Mouse (Mus musculus) limb, embryonic 14.5 days (tissue): ENCODE measurements around the gene Usp44. TPM values are rescaled to one million over a fixed set of nuclear protein-coding genes. Genes with fewer than 3 reads are reported as not detected.

Experiments used
- ATAC-seq: fragments of 200-750 bp; cut with Nextera tagmentation; 2 replicates; pipeline ENCODE4 v1.8.0; 2017; ENCODE audit warnings: low read depth, moderate number of reproducible peaks, moderate TSS enrichment; ENCODE audit not compliant: low FRiP score
- DNase-seq: peaks from one replicate; pipeline ENCODE4 v3.0.0-alpha.2; 2015; ENCODE audit warnings: low spot score
- H3K27ac ChIP-seq: fragments of 300-500 bp; sonication (generic); replicated peaks from 2 replicates; pipeline ENCODE4 v1.5.1; 2014; ENCODE audit warnings: low read depth, mild to moderate bottlenecking, low read length, moderate library complexity, mixed read lengths
- H3K27me3 ChIP-seq: fragments of 300-500 bp; sonication (generic); 2 replicates; pipeline ENCODE4 v1.6.1; 2014; ENCODE audit warnings: low read length, mixed read lengths; ENCODE audit not compliant: control insufficient read depth, insufficient read depth
- H3K36me3 ChIP-seq: fragments of 300-500 bp; sonication (generic); 2 replicates; pipeline ENCODE4 v1.6.1; 2014; ENCODE audit warnings: mild to moderate bottlenecking, low read length, moderate library complexity, mixed read lengths; ENCODE audit not compliant: control insufficient read depth, insufficient read depth
- H3K4me1 ChIP-seq: fragments of 300-500 bp; sonication (generic); 2 replicates; pipeline ENCODE4 v1.6.1; 2014; ENCODE audit warnings: antibody characterized with exemption, low read length, mixed read lengths; ENCODE audit not compliant: control insufficient read depth, insufficient read depth
- H3K4me2 ChIP-seq: fragments of 300-500 bp; sonication (generic); replicated peaks from 2 replicates; pipeline ENCODE4 v1.6.1; 2014; ENCODE audit warnings: low read depth, mild to moderate bottlenecking, low read length, moderate library complexity; ENCODE audit not compliant: severe bottlenecking
- H3K4me3 ChIP-seq: fragments of 300-500 bp; sonication (generic); replicated peaks from 2 replicates; pipeline ENCODE4 v1.5.1; 2014; ENCODE audit warnings: low read length
- H3K9ac ChIP-seq: fragments of 300-500 bp; sonication (generic); 2 replicates; pipeline ENCODE4 v1.6.1; 2014; ENCODE audit warnings: mild to moderate bottlenecking, low read depth, low read length, moderate library complexity; ENCODE audit not compliant: severe bottlenecking
- H3K9me3 ChIP-seq: fragments of 300-500 bp; sonication (generic); 2 replicates; pipeline ENCODE4 v1.6.1; 2016; ENCODE audit warnings: low read length; ENCODE audit not compliant: control insufficient read depth
- POLR2A ChIP-seq: fragments of 200-500 bp; IDR thresholded peaks from 2 replicates; pipeline ENCODE4 v1.8.0; 2012; ENCODE audit warnings: inconsistent platforms, mild to moderate bottlenecking, moderate library complexity, borderline replicate concordance; ENCODE audit not compliant: insufficient read depth, insufficient read length; ENCODE audit errors: extremely low read depth
- WGBS: fragments of 180-500 bp; shearing (Covaris S2); extraction: QIAGEN DNeasy Blood & Tissue Kit; methylation state at CpG from one replicate; pipeline ENCODE4 v1.1.7; 2014; 5-methylcytosine and 5-hydroxymethylcytosine counted together
- polyA plus RNA-seq, 2 experiments: library from polyadenylated mRNA; depleted of rRNA in 1 of 2; stranded (reverse) in 1 of 2; unstranded in 1 of 2; fragments of >200 nt; fragmentation: Nextera tagmentation in 1 of 2; extraction: Ambion mirVana in 1 of 2; gene quantifications; 2 replicates each; pipeline versions ENCODE4 v1.2.1 to v1.2.3; 2012 to 2014

Gene Usp44
- polyA plus RNA-seq, 2 experiments: 0.70 to 1.1 TPM

- Histone ChIP-seq H3K36me3 (peaks cover 21% of the 10 kb centered on the region), H3K9me3 (0 out of 2 replicates have a peak, but pooled peaks cover under 1% of the 10 kb centered on the region), H3K27me3 (no peaks in the 10 kb centered on the region), H3K27ac (0 out of 2 replicates have a peak overlapping the region, but pooled peaks have one; percentile 2), H3K4me3 (peak overlapping the region; percentile 91), H3K4me2 (peak overlapping the region; percentile 84), H3K9ac (peak overlapping the region; percentile 86), H3K4me1 (peaks cover 8% of the 10 kb centered on the region)
- ATAC-seq (no peak; the same call in 1 of the 2 replicates), DNase-seq (no peak)
- WGBS: 1% methylated on average over 22 of the region's 22 CpGs
- TF ChIP-seq POLR2A: no peak
Observed at GRCm38 (mm10) chr10:93889976-93890375, 58.6 kb downstream of the Usp44 start.

DNA sequence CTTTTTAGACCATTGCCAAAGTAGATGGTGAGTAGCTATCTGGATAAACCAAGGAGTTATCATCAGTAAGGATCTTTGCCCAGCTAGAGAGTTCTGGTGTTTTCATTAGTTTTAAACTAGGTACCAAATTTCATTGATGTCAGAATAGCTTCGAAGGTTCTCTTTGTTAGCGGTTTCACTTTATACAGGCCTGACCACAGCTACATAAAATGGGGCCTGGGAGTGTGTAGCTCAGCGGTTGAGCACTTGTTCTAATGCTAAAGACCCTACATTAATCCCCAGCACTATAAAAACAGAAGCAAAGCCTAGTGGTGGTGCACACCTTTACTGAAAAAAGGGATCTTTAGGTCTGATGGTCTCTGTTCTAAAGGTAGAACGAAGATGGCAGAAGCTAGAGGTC is 59.2 kb downstream of the Usp44 start:
- DNase-seq (no peak), ATAC-seq (no peak)
- no peak overlapping the region for H3K27ac ChIP-seq
- H3K4me2 ChIP-seq: peak overlapping the region; percentile 84; the same call in 1 of the 2 replicates
- 75% methylated on average over 4 of the region's 4 CpGs for WGBS
- H3K9ac ChIP-seq: peak overlapping the region; percentile 86
- no peaks in the 10 kb centered on the region for H3K27me3 ChIP-seq
- H3K4me1 ChIP-seq: peaks cover 8% of the 10 kb centered on the region
- H3K9me3 ChIP-seq: no peaks in the 10 kb centered on the region
- peaks cover 15% of the 10 kb centered on the region for H3K36me3 ChIP-seq
- TF ChIP-seq POLR2A: no peak
- H3K4me3 ChIP-seq: peak overlapping the region; percentile 91; the same call in 1 of the 2 replicates

- peaks cover 10% of the 10 kb centered on the region for H3K36me3 ChIP-seq
- no peak for ATAC-seq
- no peaks in the 10 kb centered on the region for H3K9me3 ChIP-seq
- no peaks in the 10 kb centered on the region for H3K27me3 ChIP-seq
- H3K4me3 ChIP-seq: no peak overlapping the region
- H3K27ac ChIP-seq: no peak overlapping the region
- TF ChIP-seq POLR2A: no peak
- no peak overlapping the region for H3K4me2 ChIP-seq
- peaks cover 8% of the 10 kb centered on the region for H3K4me1 ChIP-seq
- H3K9ac ChIP-seq: no peak overlapping the region
- DNase-seq: no peak
- 100% methylated on average over 1 of the region's 1 CpGs for WGBS
Observed at GRCm38 (mm10) chr10:93891031-93891430, 59.7 kb downstream of the Usp44 start.

- Histone ChIP-seq H3K9me3 (no peaks in the 10 kb centered on the region), H3K36me3 (no peaks in the 10 kb centered on the region), H3K4me1 (peaks cover 8% of the 10 kb centered on the region), H3K9ac (no peak overlapping the region), H3K4me2 (no peak overlapping the region), H3K27ac (no peak overlapping the region), H3K4me3 (no peak overlapping the region), H3K27me3 (no peaks in the 10 kb centered on the region)
- ATAC-seq (no peak), DNase-seq (no peak)
- TF ChIP-seq POLR2A: no peak
- WGBS: 84% methylated on average over 4 of the region's 4 CpGs
Observed at GRCm38 (mm10) chr10:93892551-93892950, 61.2 kb downstream of the Usp44 start.

DNA sequence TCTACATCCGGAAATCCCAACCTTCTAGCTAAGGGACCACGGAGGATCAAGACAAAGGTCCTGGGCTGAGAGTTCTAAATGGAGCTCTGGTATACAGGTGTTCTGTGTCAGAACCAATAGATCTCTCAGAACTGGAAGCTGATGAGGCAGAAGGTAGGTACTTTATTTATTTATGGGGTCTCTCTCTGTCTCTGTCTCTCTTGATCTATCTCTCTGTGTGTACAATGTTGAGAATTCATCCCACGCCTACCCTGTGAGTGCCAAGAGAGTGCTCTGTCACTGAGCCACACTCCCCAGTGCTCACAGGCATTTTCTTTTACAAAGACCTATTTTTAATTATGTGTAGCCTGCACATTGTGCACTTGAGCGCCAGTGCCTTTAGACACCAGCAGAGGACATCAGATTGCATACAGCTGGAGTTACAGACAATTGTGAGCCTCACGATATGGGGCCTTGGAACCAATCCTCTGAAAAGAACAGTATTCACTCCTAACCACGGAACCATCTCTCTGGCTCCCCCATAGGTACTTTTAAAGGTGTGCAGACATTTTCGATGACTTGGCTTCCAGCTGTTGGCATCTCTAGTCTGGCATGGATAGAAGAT is 65.8 kb downstream of the Usp44 start, which contains the start of gene Metap2:
Gene Metap2 (minus strand): TSS at position 51 of the 604 bp plus-strand sequence.
- Histone ChIP-seq H3K27ac (no peak within 1 kb of the TSS), H3K36me3 (no peaks in the 10 kb centered on the region), H3K9ac (no peak within 1 kb of the TSS), H3K27me3 (no peaks in the 10 kb centered on the region), H3K4me3 (no peak within 1 kb of the TSS), H3K4me1 (no peaks in the 10 kb centered on the region), H3K4me2 (no peak within 1 kb of the TSS), H3K9me3 (no peaks in the 10 kb centered on the region)
- ATAC-seq: no peak
- TF ChIP-seq POLR2A: no peak
- DNase-seq: no peak
- WGBS: 71% methylated on average over 7 of the region's 7 CpGs
